9 mouse cellular contexts compared by ENCODE assay signal in the genomic region with DNA sequence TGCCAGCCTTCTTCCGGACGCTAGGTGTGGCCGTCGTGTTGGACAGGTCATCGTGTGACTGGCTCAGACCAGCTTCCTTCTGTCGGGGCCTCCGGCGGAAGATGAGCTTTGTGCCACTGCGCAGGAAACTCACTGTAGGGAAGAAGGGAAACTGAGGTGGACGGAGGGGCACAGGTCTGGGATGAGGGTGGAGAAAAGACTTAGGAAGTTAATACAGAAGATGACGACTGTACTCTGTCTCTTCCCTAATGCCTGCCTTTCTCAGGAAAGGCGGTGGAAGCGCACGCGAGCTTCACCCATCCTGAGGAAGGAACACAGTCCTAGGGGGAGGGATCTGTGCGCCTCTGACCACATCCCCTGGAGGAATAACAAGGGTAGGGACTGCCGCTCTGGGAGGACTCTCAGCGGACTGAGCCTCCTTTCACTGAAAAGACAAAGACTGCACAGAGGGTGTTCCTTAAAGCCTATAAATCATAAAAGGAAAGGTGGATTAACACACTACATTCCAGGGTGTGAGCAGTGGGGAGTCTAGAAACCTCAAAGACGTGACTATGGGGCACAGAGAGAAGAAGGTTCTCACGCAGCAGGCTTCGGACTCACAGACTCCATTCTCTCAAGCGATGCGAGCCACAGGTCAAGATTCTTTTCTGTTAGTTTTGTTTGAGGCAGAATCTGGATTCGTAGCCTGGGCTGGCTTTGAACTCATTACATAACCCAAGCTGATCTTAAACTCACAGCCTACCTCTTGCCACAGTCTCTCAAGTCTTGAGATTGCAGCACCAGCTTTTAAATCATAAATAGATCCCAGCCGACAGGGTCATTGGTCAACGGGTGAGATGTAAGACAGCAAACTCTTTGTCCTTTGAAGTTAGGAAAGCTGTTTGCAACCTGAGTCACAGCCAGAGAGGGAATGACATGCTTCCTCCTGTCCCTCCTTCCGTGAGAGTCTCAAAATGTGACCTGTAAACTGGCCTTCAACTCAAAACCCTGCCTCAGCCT. TPM values are rescaled to one million over a fixed set of nuclear protein-coding genes. Genes with fewer than 3 reads are reported as not detected.
DNase-seq lines count a peak whose midpoint lies in the region; ATAC-seq lines count a peak whose summit lies in the region.
"Had no signal": no experiment of that assay in that cellular context is flagged by ENCODE, and none has a peak within 500 bp of the region (broad histone marks: within the 10 kb centered on the region; RNA-seq: fewer than 3 reads in every experiment).

No protein-coding gene starts in this region.

- no peak overlapping the region for H3K4me3 ChIP-seq in embryonic facial prominence, embryonic 15.5 days (replicated peaks)
- H3K4me3 ChIP-seq in hindbrain, embryonic 15.5 days = no peak overlapping the region
- peak overlapping the region; percentile 14; the same call in 1 of the 2 replicates for H3K4me3 ChIP-seq in stomach, embryonic 14.5 days (ENCODE audit: low read depth, low read length)

- no peaks in the 10 kb centered on the region for H3K27me3 ChIP-seq in embryonic facial prominence, embryonic 15.5 days
- no peaks in the 10 kb centered on the region for H3K27me3 ChIP-seq in hindbrain, embryonic 15.5 days
- no peaks in the 10 kb centered on the region for H3K27me3 ChIP-seq in stomach, embryonic 14.5 days (ENCODE audit: control insufficient read depth, insufficient read depth, low read length)
- H3K27me3 ChIP-seq: Patski had no signal

- H3K4me1 ChIP-seq in embryonic facial prominence, embryonic 15.5 days = peaks cover 5% of the 10 kb centered on the region; the same call in 1 of the 2 replicates
- 0 out of 2 replicates have a peak, but pooled peaks cover 5% of the 10 kb centered on the region for H3K4me1 ChIP-seq in hindbrain, embryonic 15.5 days (replicated peaks)
- peaks cover 10% of the 10 kb centered on the region for H3K4me1 ChIP-seq in stomach, embryonic 14.5 days (ENCODE audit: control insufficient read depth, insufficient read depth, low read length)

- no peaks in the 10 kb centered on the region for H3K9me3 ChIP-seq in embryonic facial prominence, embryonic 15.5 days (replicated peaks)
- H3K9me3 ChIP-seq in hindbrain, embryonic 15.5 days = no peaks in the 10 kb centered on the region
- no peaks in the 10 kb centered on the region for H3K9me3 ChIP-seq in stomach, embryonic 14.5 days (ENCODE audit: control insufficient read depth, low read depth, low read length)

- 0 out of 2 replicates have a peak overlapping the region, but pooled peaks have one; percentile 2 for H3K4me2 ChIP-seq in embryonic facial prominence, embryonic 15.5 days (replicated peaks)
- peak overlapping the region; percentile 0; the same call in 1 of the 2 replicates for H3K4me2 ChIP-seq in hindbrain, embryonic 15.5 days
- H3K4me2 ChIP-seq in stomach, embryonic 14.5 days (replicated peaks; ENCODE audit: low read depth, low read length) = peak overlapping the region; percentile 40

- H3K27ac ChIP-seq in embryonic facial prominence, embryonic 15.5 days (replicated peaks) = 0 out of 2 replicates have a peak overlapping the region, but pooled peaks have one; percentile 17
- peak overlapping the region; percentile 31 for H3K27ac ChIP-seq in hindbrain, embryonic 15.5 days (replicated peaks)
- H3K27ac ChIP-seq in stomach, embryonic 14.5 days (ENCODE audit: low read length) = peak overlapping the region; percentile 59; the same call in 1 of the 2 replicates

- H3K36me3 ChIP-seq in embryonic facial prominence, embryonic 15.5 days = peaks cover 43% of the 10 kb centered on the region
- H3K36me3 ChIP-seq in hindbrain, embryonic 15.5 days = peaks cover 40% of the 10 kb centered on the region
- H3K36me3 ChIP-seq in stomach, embryonic 14.5 days (ENCODE audit: control insufficient read depth, insufficient read depth, low read length) = peaks cover 13% of the 10 kb centered on the region

- WGBS in embryonic facial prominence, embryonic 15.5 days = 19% methylated on average over 27 of the region's 27 CpGs
- WGBS in hindbrain, embryonic 15.5 days = 9% methylated on average over 27 of the region's 27 CpGs
- WGBS in stomach, embryonic 14.5 days = 12% methylated on average over 27 of the region's 27 CpGs

- H3K9ac ChIP-seq in embryonic facial prominence, embryonic 15.5 days = no peak overlapping the region
- no peak overlapping the region for H3K9ac ChIP-seq in hindbrain, embryonic 15.5 days
- no peak overlapping the region for H3K9ac ChIP-seq in stomach, embryonic 14.5 days (replicated peaks; ENCODE audit: low read depth, low read length)

- peak; percentile 89 for DNase-seq in ES-CJ7 (ENCODE audit: low read depth, low spot score)
- peak; percentile 59 to 72 for DNase-seq in lung, adult 18-20 months
- DNase-seq in c-Kit-positive CD71-positive TER-119-positive erythroid progenitor cells, embryonic 14.5 days (ENCODE audit: low spot score) = no peak
- no peak for DNase-seq in thymus, postnatal 25 days
- no peak for DNase-seq in cerebellum, postnatal 25 days

- no peak for ATAC-seq in embryonic facial prominence, embryonic 15.5 days (ENCODE audit: insufficient number of reproducible peaks, low FRiP score, low TSS enrichment, low read depth)
- no peak for ATAC-seq in hindbrain, embryonic 15.5 days (ENCODE audit: low FRiP score, low read depth)
- peak; percentile 78; the same call in 1 of the 2 replicates for ATAC-seq in stomach, embryonic 14.5 days (ENCODE audit: insufficient number of reproducible peaks, insufficient read depth, low FRiP score, low read depth)
- ATAC-seq: Patski had no signal

RNA-seq across cellular contexts. Expression of gene Hinfp, which starts 6.0 kb away (rescaled TPM):
- 23.0 and 26.6 TPM in 2 replicates for polyA plus RNA-seq in embryonic facial prominence, embryonic 15.5 days (2015; fragmentation: Nextera tagmentation; extraction: Ambion mirVana)
- 25.7 and 28.8 TPM in 2 replicates for polyA plus RNA-seq in hindbrain, embryonic 15.5 days (2015; fragmentation: Nextera tagmentation; extraction: Ambion mirVana)
- polyA plus RNA-seq in stomach, embryonic 14.5 days (2014; fragmentation: Nextera tagmentation; extraction: Ambion mirVana) = 21.3 and 23.4 TPM in 2 replicates

RNA-seq across cellular contexts. Expression of gene C2cd2l, which starts 8.7 kb away (rescaled TPM):
- polyA plus RNA-seq in embryonic facial prominence, embryonic 15.5 days (2015; fragmentation: Nextera tagmentation; extraction: Ambion mirVana) = 9.1 and 10.3 TPM in 2 replicates
- polyA plus RNA-seq in hindbrain, embryonic 15.5 days (2015; fragmentation: Nextera tagmentation; extraction: Ambion mirVana) = 28.7 and 29.3 TPM in 2 replicates
- 5.7 and 9.6 TPM in 2 replicates for polyA plus RNA-seq in stomach, embryonic 14.5 days (2014; fragmentation: Nextera tagmentation; extraction: Ambion mirVana)

RNA-seq across cellular contexts. Expression of gene Dpagt1, which starts 14.4 kb away (rescaled TPM):
- 31.4 and 37.2 TPM in 2 replicates for polyA plus RNA-seq in embryonic facial prominence, embryonic 15.5 days (2015; fragmentation: Nextera tagmentation; extraction: Ambion mirVana)
- polyA plus RNA-seq in hindbrain, embryonic 15.5 days (2015; fragmentation: Nextera tagmentation; extraction: Ambion mirVana) = 37.5 and 38.7 TPM in 2 replicates
- polyA plus RNA-seq in stomach, embryonic 14.5 days (2014; fragmentation: Nextera tagmentation; extraction: Ambion mirVana) = 44.5 and 46.7 TPM in 2 replicates

RNA-seq across cellular contexts. Expression of gene Abcg4, which starts 23.0 kb away (rescaled TPM):
- polyA plus RNA-seq in embryonic facial prominence, embryonic 15.5 days (2015; fragmentation: Nextera tagmentation; extraction: Ambion mirVana) = 5.1 and 5.5 TPM in 2 replicates
- 28.7 and 32.1 TPM in 2 replicates for polyA plus RNA-seq in hindbrain, embryonic 15.5 days (2015; fragmentation: Nextera tagmentation; extraction: Ambion mirVana)
- 5.1 and 5.9 TPM in 2 replicates for polyA plus RNA-seq in stomach, embryonic 14.5 days (2014; fragmentation: Nextera tagmentation; extraction: Ambion mirVana)

RNA-seq across cellular contexts. Expression of gene H2afx, which starts 23.1 kb away (rescaled TPM):
- polyA plus RNA-seq in embryonic facial prominence, embryonic 15.5 days (2015; fragmentation: Nextera tagmentation; extraction: Ambion mirVana) = 288 and 326 TPM in 2 replicates
- polyA plus RNA-seq in hindbrain, embryonic 15.5 days (2015; fragmentation: Nextera tagmentation; extraction: Ambion mirVana) = 133 and 149 TPM in 2 replicates
- polyA plus RNA-seq in stomach, embryonic 14.5 days (2014; fragmentation: Nextera tagmentation; extraction: Ambion mirVana) = 289 and 335 TPM in 2 replicates

Comparison
In these comparisons a context has a peak if more than half of its experiments do, and no peak if none do; other contexts are left out.
1. DNase-seq: peak in ES-CJ7 (single experiment) and lung, adult 18-20 months (2 of 2); none in c-Kit-positive CD71-positive TER-119-positive erythroid progenitor cells, embryonic 14.5 days (single experiment), thymus, postnatal 25 days (single experiment) and cerebellum, postnatal 25 days (0 of 2).
2. Peak in every context shown above with its lines, with median percentiles within 50 percentile points of each other: H3K27ac ChIP-seq and H3K4me2 ChIP-seq.